Mouse (Mus musculus): ENCODE measurements around the gene Nagpa. TPM values are rescaled to one million over a fixed set of nuclear protein-coding genes. Genes with fewer than 3 reads are reported as not detected.
A peak's percentile ranks its signal among the peaks of the same experiment; 100 is the strongest.

Nagpa gene
- polyA plus RNA-seq, 1 experiment, result 21.1 TPM

DNA sequence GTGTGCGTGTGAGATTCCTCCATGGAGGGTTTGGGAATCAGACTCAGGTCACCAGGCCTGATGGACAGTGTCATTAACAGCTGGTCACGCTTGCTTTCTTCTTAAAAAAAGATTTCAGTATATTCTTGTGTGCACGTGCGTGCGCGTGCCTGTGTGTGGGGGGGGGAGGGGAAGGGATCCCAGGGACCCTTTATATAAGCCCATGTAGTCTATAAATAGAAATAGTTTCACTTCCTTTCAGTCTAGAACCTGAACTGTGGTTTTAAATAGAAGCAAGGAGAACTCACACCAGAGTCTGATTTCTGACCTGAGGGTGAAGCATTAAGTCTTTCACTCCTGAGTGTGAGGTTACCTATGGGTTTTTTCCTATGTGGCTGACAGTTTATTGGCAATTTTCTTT lies 39.5 kb downstream of the Nagpa start:
- Histone ChIP-seq H3K27ac (ENCODE audit: insufficient read depth, low read length) (no peak overlapping the region), H3K4me1 (ENCODE audit: control insufficient read depth, insufficient read depth, low read length) (peaks cover 5% of the 10 kb centered on the region; the same call in 1 of the 2 replicates), H3K4me3 (replicated peaks; ENCODE audit: insufficient read depth, low read depth, low read length) (no peak overlapping the region), H3K27me3 (ENCODE audit: control insufficient read depth, insufficient read depth, low read length) (no peaks in the 10 kb centered on the region)
- TF ChIP-seq POLR2A (IDR thresholded peaks at IDR 0.05; ENCODE audit: borderline replicate concordance, insufficient read depth, low read length), result no peak
- no peak for TF ChIP-seq CTCF (IDR thresholded peaks at IDR 0.05; ENCODE audit: borderline replicate concordance, insufficient read depth, low read depth, low read length)
- 66% methylated on average over 6 of the region's 6 CpGs for WGBS
- DNase-seq, result no peak

DNA sequence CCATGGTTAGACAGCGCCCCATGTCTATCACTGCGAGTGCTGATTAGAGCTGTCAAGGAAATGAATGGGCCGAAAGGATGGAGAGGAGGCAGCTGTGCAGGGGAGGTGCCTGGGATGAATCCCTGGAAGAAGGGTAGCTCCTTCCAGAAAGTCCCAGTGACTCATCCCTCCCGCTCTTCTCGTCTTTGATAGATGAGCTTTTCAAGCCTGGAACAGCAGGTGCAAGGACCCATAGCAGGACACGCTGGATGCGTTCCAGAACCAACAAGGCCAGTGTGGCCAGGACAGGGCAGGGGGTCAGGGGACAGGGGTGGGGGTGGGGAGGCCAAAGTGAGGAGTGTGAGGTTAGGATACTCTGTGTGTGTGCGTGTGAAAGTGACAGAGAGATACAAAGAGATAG lies 44.6 kb downstream of the Nagpa start:
- Histone ChIP-seq H3K4me1 (ENCODE audit: control insufficient read depth, insufficient read depth, low read length) (no peaks in the 10 kb centered on the region), H3K27me3 (ENCODE audit: control insufficient read depth, insufficient read depth, low read length) (no peaks in the 10 kb centered on the region), H3K27ac (ENCODE audit: insufficient read depth, low read length) (no peak overlapping the region), H3K4me3 (replicated peaks; ENCODE audit: insufficient read depth, low read depth, low read length) (no peak overlapping the region)
- DNase-seq, result no peak
- TF ChIP-seq CTCF (IDR thresholded peaks at IDR 0.05; ENCODE audit: borderline replicate concordance, insufficient read depth, low read depth, low read length) (no peak), POLR2A (IDR thresholded peaks at IDR 0.05; ENCODE audit: borderline replicate concordance, insufficient read depth, low read length) (no peak)
- WGBS, result 69% methylated on average over 8 of the region's 8 CpGs

DNA sequence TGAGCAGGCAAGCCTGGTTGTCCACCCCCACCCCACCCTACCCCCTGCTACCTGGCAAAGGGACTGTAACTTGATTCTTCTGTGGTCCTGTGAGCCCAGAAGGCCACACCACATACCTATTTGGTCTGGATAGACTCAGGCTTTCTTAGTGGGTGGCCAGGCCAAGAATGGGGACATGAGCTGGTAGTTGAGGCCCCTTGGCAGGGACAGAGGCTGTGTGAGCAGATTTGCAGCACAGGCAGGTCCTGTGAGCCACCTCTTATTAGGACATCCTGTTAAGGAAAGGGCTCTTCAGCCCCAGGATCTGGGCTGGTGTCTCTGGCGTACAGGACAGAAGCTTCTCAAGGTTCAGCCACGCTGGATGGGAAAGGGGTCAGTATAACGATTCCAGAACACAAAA lies 46.7 kb downstream of the Nagpa start:
- WGBS, result 91% methylated on average over 3 of the region's 3 CpGs
- Histone ChIP-seq H3K27ac (ENCODE audit: insufficient read depth, low read length) (no peak overlapping the region), H3K4me1 (ENCODE audit: control insufficient read depth, insufficient read depth, low read length) (no peaks in the 10 kb centered on the region), H3K27me3 (ENCODE audit: control insufficient read depth, insufficient read depth, low read length) (no peaks in the 10 kb centered on the region), H3K4me3 (replicated peaks; ENCODE audit: insufficient read depth, low read depth, low read length) (no peak overlapping the region)
- no peak for DNase-seq
- TF ChIP-seq POLR2A (IDR thresholded peaks at IDR 0.05; ENCODE audit: borderline replicate concordance, insufficient read depth, low read length) (no peak), CTCF (IDR thresholded peaks at IDR 0.05; ENCODE audit: borderline replicate concordance, insufficient read depth, low read depth, low read length) (no peak)

DNA sequence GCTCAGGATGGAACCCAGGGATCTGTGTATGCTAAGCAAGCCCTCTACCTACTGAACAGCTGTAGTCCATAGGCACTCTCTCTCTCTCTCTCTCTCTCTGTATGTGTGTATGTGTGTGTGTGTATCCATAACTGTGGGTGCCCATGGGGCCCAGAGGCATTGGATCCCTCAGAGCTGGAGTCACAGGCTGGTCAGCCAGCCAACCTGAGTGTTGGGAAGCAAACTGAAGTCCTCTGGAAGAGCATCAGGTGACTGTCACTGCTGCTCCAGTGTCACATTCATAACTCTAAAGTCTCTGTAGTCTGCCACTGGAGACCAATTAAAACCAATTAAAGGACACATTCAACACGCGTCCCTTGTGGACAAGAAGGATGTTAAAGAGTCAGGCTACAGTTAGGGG lies 47.3 kb downstream of the Nagpa start:
- WGBS, result 77% methylated on average over 2 of the region's 2 CpGs

DNA sequence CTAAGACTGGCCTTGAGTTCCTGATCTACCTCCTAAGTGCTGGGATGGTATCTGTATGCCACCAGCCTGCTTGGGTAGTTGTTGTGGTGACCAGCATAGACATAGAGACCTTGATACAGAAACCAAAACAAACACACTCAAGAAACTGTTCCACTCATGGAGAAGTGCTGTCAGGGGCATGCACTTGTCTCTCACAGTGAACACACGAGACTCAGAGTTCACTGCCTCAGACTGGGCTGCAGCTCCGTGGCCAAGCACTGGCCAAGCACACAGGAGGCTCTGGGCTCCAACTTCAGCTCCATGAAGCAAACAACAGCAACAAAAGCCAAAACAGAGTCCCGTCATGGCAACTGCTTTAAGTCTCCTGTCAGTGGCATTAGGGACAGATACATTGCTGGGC lies 48.8 kb downstream of the Nagpa start:
- Histone ChIP-seq H3K27ac (ENCODE audit: insufficient read depth, low read length) (no peak overlapping the region), H3K4me1 (ENCODE audit: control insufficient read depth, insufficient read depth, low read length) (no peaks in the 10 kb centered on the region), H3K4me3 (replicated peaks; ENCODE audit: insufficient read depth, low read depth, low read length) (no peak overlapping the region), H3K27me3 (ENCODE audit: control insufficient read depth, insufficient read depth, low read length) (no peaks in the 10 kb centered on the region)
- DNase-seq, result no peak
- WGBS, result 53% methylated on average over 3 of the region's 3 CpGs
- no peak for TF ChIP-seq CTCF (IDR thresholded peaks at IDR 0.05; ENCODE audit: borderline replicate concordance, insufficient read depth, low read depth, low read length)
- TF ChIP-seq POLR2A (IDR thresholded peaks at IDR 0.05; ENCODE audit: borderline replicate concordance, insufficient read depth, low read length), result no peak

More for the DNA sequence above, 47.3 kb downstream of the Nagpa start:
- no peak overlapping the region for H3K4me3 ChIP-seq (replicated peaks; ENCODE audit: insufficient read depth, low read depth, low read length)
- H3K27ac ChIP-seq (ENCODE audit: insufficient read depth, low read length), result no peak overlapping the region
- no peak for TF ChIP-seq CTCF (IDR thresholded peaks at IDR 0.05; ENCODE audit: borderline replicate concordance, insufficient read depth, low read depth, low read length)
- no peak for TF ChIP-seq POLR2A (IDR thresholded peaks at IDR 0.05; ENCODE audit: borderline replicate concordance, insufficient read depth, low read length)
- no peaks in the 10 kb centered on the region for H3K4me1 ChIP-seq (ENCODE audit: control insufficient read depth, insufficient read depth, low read length)
- no peaks in the 10 kb centered on the region for H3K27me3 ChIP-seq (ENCODE audit: control insufficient read depth, insufficient read depth, low read length)
- DNase-seq, result no peak

DNA sequence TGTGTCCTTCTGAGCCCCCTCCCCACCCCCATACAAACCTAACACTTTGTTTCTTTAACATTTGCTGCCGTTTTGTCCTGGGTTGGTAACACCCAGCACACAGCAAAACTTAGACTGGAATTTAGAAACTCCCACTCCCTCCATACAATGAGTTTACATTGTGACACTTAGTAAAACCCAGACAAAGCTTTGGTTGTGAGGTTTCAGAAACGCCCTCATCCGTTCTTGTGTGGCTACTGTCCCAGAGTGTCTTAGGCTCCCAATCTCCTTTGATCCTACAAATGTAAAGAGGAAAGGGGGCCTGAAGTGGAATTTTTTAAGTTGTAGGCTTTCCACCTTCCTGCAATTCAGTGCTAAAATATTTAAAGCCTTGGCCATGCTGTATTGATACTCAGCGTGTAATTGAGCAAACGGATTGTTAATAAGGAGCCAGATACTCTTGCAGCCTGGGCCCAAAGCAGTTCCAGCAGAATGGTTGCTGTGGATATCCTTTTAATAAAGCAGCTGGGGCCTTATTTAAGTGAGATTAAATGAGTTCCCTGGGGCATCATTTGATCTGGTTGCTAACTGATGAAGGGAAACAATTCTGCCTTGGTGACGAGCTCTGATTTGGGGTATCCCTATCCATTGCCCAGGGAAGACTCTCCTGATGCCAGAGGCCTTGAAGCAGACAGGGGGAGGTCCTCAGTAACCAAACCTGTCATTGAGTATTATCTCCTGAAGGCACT lies 50.3 kb downstream of the Nagpa start:
- H3K4me3 ChIP-seq (replicated peaks; ENCODE audit: insufficient read depth, low read depth, low read length), result no peak overlapping the region
- no peak for DNase-seq
- TF ChIP-seq CTCF (IDR thresholded peaks at IDR 0.05; ENCODE audit: borderline replicate concordance, insufficient read depth, low read depth, low read length) (no peak), POLR2A (IDR thresholded peaks at IDR 0.05; ENCODE audit: borderline replicate concordance, insufficient read depth, low read length) (no peak)
- H3K4me1 ChIP-seq (ENCODE audit: control insufficient read depth, insufficient read depth, low read length), result no peaks in the 10 kb centered on the region
- WGBS, result 53% methylated on average over 6 of the region's 6 CpGs
- no peaks in the 10 kb centered on the region for H3K27me3 ChIP-seq (ENCODE audit: control insufficient read depth, insufficient read depth, low read length)
- H3K27ac ChIP-seq (ENCODE audit: insufficient read depth, low read length), result no peak overlapping the region

DNA sequence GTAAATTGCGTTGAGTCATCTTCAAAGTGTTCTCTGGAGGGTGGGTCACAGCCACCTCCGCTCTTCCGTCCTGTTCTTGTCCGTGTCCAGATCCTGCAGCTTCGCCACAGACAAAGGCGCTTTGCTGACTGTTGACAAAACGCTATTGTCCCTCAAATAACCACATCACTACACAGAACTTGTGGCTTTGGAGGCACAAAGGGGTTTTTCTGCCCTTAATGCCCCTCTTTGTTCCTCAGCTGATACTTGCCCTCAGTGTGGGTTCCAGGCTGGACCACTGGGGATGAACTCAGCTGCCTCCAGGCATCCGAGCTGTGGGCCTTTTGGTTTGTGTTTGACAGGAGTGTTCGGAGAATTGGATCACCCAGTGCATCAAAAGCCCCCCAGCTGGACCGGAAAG lies 53.3 kb downstream of the Nagpa start:
- H3K4me3 ChIP-seq (replicated peaks; ENCODE audit: insufficient read depth, low read depth, low read length), result no peak overlapping the region
- no peak for DNase-seq
- 61% methylated on average over 10 of the region's 10 CpGs for WGBS
- no peak for TF ChIP-seq POLR2A (IDR thresholded peaks at IDR 0.05; ENCODE audit: borderline replicate concordance, insufficient read depth, low read length)
- no peak for TF ChIP-seq CTCF (IDR thresholded peaks at IDR 0.05; ENCODE audit: borderline replicate concordance, insufficient read depth, low read depth, low read length)
- H3K27me3 ChIP-seq (ENCODE audit: control insufficient read depth, insufficient read depth, low read length), result no peaks in the 10 kb centered on the region
- no peak overlapping the region; the same call in 1 of the 2 replicates for H3K27ac ChIP-seq (ENCODE audit: insufficient read depth, low read length)
- peaks cover 3% of the 10 kb centered on the region; the same call in 1 of the 2 replicates for H3K4me1 ChIP-seq (ENCODE audit: control insufficient read depth, insufficient read depth, low read length)

DNA sequence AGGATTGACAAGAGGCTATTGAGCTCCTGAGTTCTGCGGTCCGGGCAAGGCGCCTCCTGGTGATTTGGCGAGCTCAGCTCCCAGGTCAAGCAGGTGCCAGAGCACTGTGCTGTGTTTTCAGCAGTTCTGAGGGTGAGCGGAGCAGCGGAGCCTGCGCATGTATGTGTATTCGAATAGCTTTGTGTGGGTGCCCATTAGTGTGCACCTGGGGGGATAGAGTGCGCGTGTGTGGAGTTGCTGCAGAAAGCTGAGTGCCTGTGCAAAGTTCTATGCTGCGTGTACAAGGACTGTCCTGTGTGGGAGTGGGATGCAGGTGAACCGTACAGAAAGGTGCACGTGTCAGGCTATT lies 56.8 kb downstream of the Nagpa start, which contains the start of gene Sec14l5:
Sec14l5 (plus strand) TSS at position 73 of the 349 bp plus-strand sequence.
- 16% methylated on average over 13 of the region's 13 CpGs for WGBS
- DNase-seq, result no peak
- H3K27me3 ChIP-seq (ENCODE audit: control insufficient read depth, insufficient read depth, low read length), result no peaks in the 10 kb centered on the region
- H3K4me3 ChIP-seq (replicated peaks; ENCODE audit: insufficient read depth, low read depth, low read length), result peak within 1 kb of the TSS; percentile 38
- H3K4me1 ChIP-seq (ENCODE audit: control insufficient read depth, insufficient read depth, low read length), result peaks cover 3% of the 10 kb centered on the region; the same call in 1 of the 2 replicates
- H3K27ac ChIP-seq (ENCODE audit: insufficient read depth, low read length), result no peak within 1 kb of the TSS
- TF ChIP-seq POLR2A (IDR thresholded peaks at IDR 0.05; ENCODE audit: borderline replicate concordance, insufficient read depth, low read length) (no peak), CTCF (IDR thresholded peaks at IDR 0.05; ENCODE audit: borderline replicate concordance, insufficient read depth, low read depth, low read length) (no peak)
